Mouse (Mus musculus): Measurements from ENCODE around the gene Grb7. TPM values are rescaled to one million over a fixed set of nuclear protein-coding genes. Genes with fewer than 3 reads are reported as not detected.

Gene Grb7
- total and polyA plus RNA-seq, 3 experiments: 4.5 to 11.5 (median 8.0) TPM

GRCm38 (mm10) chr11:98497388-98498288, 51.4 kb downstream of the Grb7 start (continued):
- no peak for TF ChIP-seq USF1 (IDR thresholded peaks at IDR 0.05; ENCODE audit: low read depth, low read length)

- peaks cover 35 to 81% of the 10 kb centered on the region in 2 experiments for H3K36me3 ChIP-seq (replicated peaks in 1 of 2; ENCODE audit: control insufficient read depth in 1 of 2, insufficient read depth in 1 of 2, low read length in 1 of 2)
- H3K27ac ChIP-seq (ENCODE audit: insufficient read depth, low read depth): no peak overlapping the region
- H3K4me1 ChIP-seq (ENCODE audit: control insufficient read depth in 1 of 2, insufficient read depth in 2 of 2): peaks cover 2 to 47% of the 10 kb centered on the region in 2 experiments
- dilution Hi-C loops (cut with MboI; ENCODE audit: extremely low pct_ligation_motif_present, extremely low pct_unique_long_range_greater_than_20kb, low sequenced_read_pairs) (no loop called here), in situ Hi-C loops (cut with MboI; ENCODE audit: low pct_ligation_motif_present, low pct_unique_long_range_greater_than_20kb, low sequenced_read_pairs) (no loop called here)
- H3K4me3 ChIP-seq (replicated peaks in 1 of 3; ENCODE audit: low read depth in 2 of 3, low read length in 2 of 3, poor library complexity in 1 of 3): no peak overlapping the region
- no peaks in the 10 kb centered on the region for H3K27me3 ChIP-seq (replicated peaks)
- H3K9ac ChIP-seq (ENCODE audit: insufficient read depth, low read depth): no peak overlapping the region
- peaks cover 4% of the 10 kb centered on the region for H3K9me3 ChIP-seq (replicated peaks; ENCODE audit: low read length)
- DNase-seq (ENCODE audit: extremely low read depth): peak; percentile 64
- H3K79me2 ChIP-seq (replicated peaks; ENCODE audit: control insufficient read depth, extremely low read depth, insufficient read depth, poor library complexity, severe bottlenecking): peaks cover 13% of the 10 kb centered on the region
- H3K4me2 ChIP-seq (ENCODE audit: insufficient read depth, low read depth, poor library complexity, severe bottlenecking): no peak overlapping the region
- peak; percentile 92 for TF ChIP-seq RCOR1 (conservative IDR thresholded peaks at IDR 0.05; ENCODE audit: low read depth, low read length)
- 0 out of 2 replicates have a peak, but pooled peaks have one; percentile 55 for TF ChIP-seq MAFK (IDR thresholded peaks at IDR 0.05; ENCODE audit: insufficient replicate concordance, low read length)
- TF ChIP-seq ZMIZ1 (IDR thresholded peaks at IDR 0.05; ENCODE audit: low read depth, low read length): 0 out of 2 replicates have a peak, but pooled peaks have one; percentile 45
- TF ChIP-seq UBTF (IDR thresholded peaks at IDR 0.05; ENCODE audit: low read depth, low read length): no peak
- TF ChIP-seq SMC3 (IDR thresholded peaks at IDR 0.05; ENCODE audit: low read depth, low read length): peak; percentile 41
- TF ChIP-seq GABPA (IDR thresholded peaks at IDR 0.05; ENCODE audit: insufficient replicate concordance, low read depth, low read length): no peak
- 0 out of 2 replicates have a peak, but pooled peaks have one; percentile 30 for TF ChIP-seq ZNF384 (IDR thresholded peaks at IDR 0.05; ENCODE audit: low read depth, low read length)
- peak; percentile 73 for TF ChIP-seq USF1 (IDR thresholded peaks at IDR 0.05; ENCODE audit: low read depth, low read length)
- TF ChIP-seq IRF4 (IDR thresholded peaks at IDR 0.05; ENCODE audit: low read depth, low read length): peak; percentile 97
- TF ChIP-seq SIN3A (IDR thresholded peaks at IDR 0.05; ENCODE audit: low read length): peak; percentile 90
- no peak for TF ChIP-seq TBP (conservative IDR thresholded peaks at IDR 0.05; ENCODE audit: low read depth, low read length)
- TF ChIP-seq MYC (IDR thresholded peaks at IDR 0.05; ENCODE audit: low read depth, low read length): peak; percentile 92
- TF ChIP-seq ELF1 (IDR thresholded peaks at IDR 0.05; ENCODE audit: low read depth, low read length): peak; percentile 22; the same call in 1 of the 2 replicates
- peak; percentile 95 for TF ChIP-seq EP300 (IDR thresholded peaks at IDR 0.05; ENCODE audit: low read length)
- no peak for TF ChIP-seq NELFE (IDR thresholded peaks at IDR 0.05; ENCODE audit: low read depth, low read length)
- TF ChIP-seq E2F4 (IDR thresholded peaks at IDR 0.05; ENCODE audit: insufficient replicate concordance, low read depth, low read length): peak; percentile 61; the same call in 1 of the 2 replicates
- TF ChIP-seq BHLHE40 (IDR thresholded peaks at IDR 0.05; ENCODE audit: low read depth, low read length): peak; percentile 90
- TF ChIP-seq USF2 (conservative IDR thresholded peaks at IDR 0.05; ENCODE audit: low read depth, low read length): peak; percentile 73
- TF ChIP-seq POLR2AphosphoS2 (IDR thresholded peaks at IDR 0.05; ENCODE audit: low read depth, low read length): 0 out of 2 replicates have a peak, but pooled peaks have one; percentile 32
- TF ChIP-seq MAZ (IDR thresholded peaks at IDR 0.05; ENCODE audit: low read depth, low read length): peak; percentile 49; the same call in 1 of the 2 replicates
- TF ChIP-seq MXI1 (IDR thresholded peaks at IDR 0.05; ENCODE audit: low read depth, low read length): peak; percentile 49; the same call in 1 of the 2 replicates
- peak; percentile 68 for TF ChIP-seq CHD2 (IDR thresholded peaks at IDR 0.05; ENCODE audit: low read length)
- peak; percentile 84 for TF ChIP-seq ETS1 (conservative IDR thresholded peaks at IDR 0.05; ENCODE audit: low read depth, low read length)
- TF ChIP-seq JUND (conservative IDR thresholded peaks at IDR 0.05; ENCODE audit: low read depth, low read length): peak; percentile 96
- TF ChIP-seq ZKSCAN1 (IDR thresholded peaks at IDR 0.05; ENCODE audit: borderline replicate concordance, low read depth, low read length): no peak; the same call in 1 of the 2 replicates
- peak; percentile 91 for TF ChIP-seq TCF12 (IDR thresholded peaks at IDR 0.05; ENCODE audit: low read depth, low read length)
- TF ChIP-seq HCFC1 (IDR thresholded peaks at IDR 0.05; ENCODE audit: low read depth, low read length): 0 out of 2 replicates have a peak, but pooled peaks have one; percentile 36
- peak in 1 of 2 experiments; percentile 42; a peak in 2 of 4 replicates for TF ChIP-seq CTCF (conservative IDR thresholded peaks at IDR 0.05 in 1 of 2, IDR thresholded peaks at IDR 0.05 in 1 of 2; ENCODE audit: low read depth in 2 of 2, low read length in 2 of 2)
- peak; percentile 85 for TF ChIP-seq MAX (IDR thresholded peaks at IDR 0.05; ENCODE audit: low read length)
- TF ChIP-seq NRF1 (IDR thresholded peaks at IDR 0.05; ENCODE audit: low read depth, low read length): 0 out of 2 replicates have a peak, but pooled peaks have one; percentile 18
- no peak for TF ChIP-seq PAX5 (IDR thresholded peaks at IDR 0.05; ENCODE audit: low read length)
- TF ChIP-seq RAD21 (IDR thresholded peaks at IDR 0.05; ENCODE audit: low read depth, low read length): peak; percentile 45
- TF ChIP-seq POLR2A (IDR thresholded peaks at IDR 0.05; ENCODE audit: low read depth, low read length): no peak
- TF ChIP-seq ZC3H11A (IDR thresholded peaks at IDR 0.05; ENCODE audit: low read depth, low read length): no peak
- TF ChIP-seq MEF2A (IDR thresholded peaks at IDR 0.05; ENCODE audit: borderline replicate concordance, low read depth, low read length): peak; percentile 81
Observed at GRCm38 (mm10) chr11:98504926-98505325, 58.7 kb downstream of the Grb7 start.
